Mouse (Mus musculus) limb, embryonic 11.5 days (tissue): ENCODE measurements around the gene Ptgdr2. TPM values are rescaled to one million over a fixed set of nuclear protein-coding genes. Genes with fewer than 3 reads are reported as not detected.

ENCODE experiments used
- ATAC-seq: fragments of 200-750 bp; cut with Nextera tagmentation; 2 replicates; pipeline ENCODE4 v1.8.0; 2017; ENCODE audit warnings: low read depth; ENCODE audit not compliant: insufficient number of reproducible peaks, low FRiP score, low TSS enrichment
- DNase-seq: peaks from one replicate; pipeline ENCODE4 v3.0.0-alpha.2; 2015; ENCODE audit warnings: low spot score
- H3K27ac ChIP-seq: fragments of 300-500 bp; sonication (generic); replicated peaks from 2 replicates; pipeline ENCODE4 v1.5.1; 2014; ENCODE audit warnings: low read depth, mild to moderate bottlenecking, low read length
- H3K27me3 ChIP-seq: fragments of 300-500 bp; sonication (generic); 2 replicates; pipeline ENCODE4 v1.6.1; 2014; ENCODE audit warnings: mild to moderate bottlenecking, low read length, mixed read lengths; ENCODE audit not compliant: control insufficient read depth, insufficient read depth
- H3K36me3 ChIP-seq: fragments of 300-500 bp; sonication (generic); 2 replicates; pipeline ENCODE4 v1.6.1; 2014; ENCODE audit warnings: mild to moderate bottlenecking, low read length, moderate library complexity, mixed read lengths; ENCODE audit not compliant: control insufficient read depth, insufficient read depth
- H3K4me1 ChIP-seq: fragments of 300-500 bp; sonication (generic); 2 replicates; pipeline ENCODE4 v1.6.1; 2014; ENCODE audit warnings: low read length, mixed read lengths; ENCODE audit not compliant: control insufficient read depth, insufficient read depth
- H3K4me2 ChIP-seq: fragments of 300-500 bp; sonication (generic); 2 replicates; pipeline ENCODE4 v1.6.1; 2014; ENCODE audit warnings: low read depth, mild to moderate bottlenecking, moderate library complexity; ENCODE audit not compliant: severe bottlenecking
- H3K4me3 ChIP-seq: fragments of 300-500 bp; sonication (generic); 2 replicates; pipeline ENCODE4 v1.5.1; 2014; ENCODE audit warnings: low read depth, low read length
- H3K9ac ChIP-seq: fragments of 300-500 bp; sonication (generic); 2 replicates; pipeline ENCODE4 v1.6.1; 2014; ENCODE audit warnings: mild to moderate bottlenecking, low read length
- H3K9me3 ChIP-seq: fragments of 300-500 bp; sonication (generic); 2 replicates; pipeline ENCODE4 v1.6.1; 2016; ENCODE audit warnings: low read length; ENCODE audit not compliant: control insufficient read depth
- WGBS: fragments of 180-500 bp; shearing (Covaris S2); extraction: QIAGEN DNeasy Blood & Tissue Kit; methylation state at CpG from one replicate; pipeline ENCODE4 v1.1.7; 2014; 5-methylcytosine and 5-hydroxymethylcytosine counted together
- polyA plus RNA-seq: library from polyadenylated mRNA; unstranded; fragments of >200 nt; fragmentation: Nextera tagmentation; extraction: Ambion mirVana; gene quantifications from 2 replicates; pipeline ENCODE4 v1.2.1, GENCODE M21; 2014

The Ptgdr2 gene
- polyA plus RNA-seq = not detected in 2 replicates

GRCm38 (mm10) chr19:10937110-10937563 is at the start of gene Ptgdr2:
TSS of gene Ptgdr2 (plus strand) at chr19:10937160.
- DNase-seq = no peak
- no peak for ATAC-seq
- WGBS = 34% methylated on average over 5 of the region's 5 CpGs
- Histone ChIP-seq H3K4me1 (0 out of 2 replicates have a peak, but pooled peaks cover 4% of the 10 kb centered on the region), H3K9ac (no peak within 1 kb of the TSS), H3K9me3 (no peaks in the 10 kb centered on the region; the same call in 1 of the 2 replicates), H3K4me3 (no peak within 1 kb of the TSS), H3K36me3 (no peaks in the 10 kb centered on the region), H3K4me2 (no peak within 1 kb of the TSS), H3K27ac (no peak within 1 kb of the TSS), H3K27me3 (no peaks in the 10 kb centered on the region)

GRCm38 (mm10) chr19:10892201-10892600 is 44.8 kb upstream of the Ptgdr2 start:
- no peak overlapping the region for H3K27ac ChIP-seq
- WGBS = 93% methylated on average over 3 of the region's 3 CpGs
- no peak overlapping the region for H3K4me3 ChIP-seq
- no peaks in the 10 kb centered on the region for H3K27me3 ChIP-seq
- H3K4me1 ChIP-seq = 0 out of 2 replicates have a peak, but pooled peaks cover 6% of the 10 kb centered on the region
- no peaks in the 10 kb centered on the region for H3K9me3 ChIP-seq
- ATAC-seq (no peak), DNase-seq (no peak)
- H3K9ac ChIP-seq = no peak overlapping the region
- no peak overlapping the region for H3K4me2 ChIP-seq
- no peaks in the 10 kb centered on the region for H3K36me3 ChIP-seq

- H3K27me3 ChIP-seq = no peaks in the 10 kb centered on the region
- H3K9me3 ChIP-seq = no peaks in the 10 kb centered on the region
- ATAC-seq (peak; percentile 88), DNase-seq (peak; percentile 98)
- peak within 1 kb of the TSS; percentile 93 for H3K4me3 ChIP-seq
- WGBS = under 1% methylated on average over 43 of the region's 43 CpGs
- H3K4me2 ChIP-seq = peak within 1 kb of the TSS; percentile 76
- H3K27ac ChIP-seq = peak within 1 kb of the TSS; percentile 91
- H3K36me3 ChIP-seq = peaks cover 10% of the 10 kb centered on the region
- peak within 1 kb of the TSS; percentile 94 for H3K9ac ChIP-seq
- 0 out of 2 replicates have a peak, but pooled peaks cover 6% of the 10 kb centered on the region for H3K4me1 ChIP-seq
These were observed 41.9 kb upstream of the Ptgdr2 start, which contains the start of gene Prpf19 for GRCm38 (mm10) chr19:10895016-10895528. TSS of gene Prpf19 (plus strand) at chr19:10895231.

GRCm38 (mm10) chr19:10895708-10896107 is 41.3 kb upstream of the Ptgdr2 start:
- H3K9me3 ChIP-seq = no peaks in the 10 kb centered on the region
- under 1% methylated on average over 16 of the region's 16 CpGs for WGBS
- H3K36me3 ChIP-seq = peaks cover 15% of the 10 kb centered on the region
- H3K4me2 ChIP-seq = peak overlapping the region; percentile 76
- no peak for ATAC-seq
- H3K4me3 ChIP-seq = peak overlapping the region; percentile 93
- H3K27me3 ChIP-seq = no peaks in the 10 kb centered on the region
- no peak for DNase-seq
- peak overlapping the region; percentile 91; the same call in 1 of the 2 replicates for H3K27ac ChIP-seq
- peak overlapping the region; percentile 94 for H3K9ac ChIP-seq
- 0 out of 2 replicates have a peak, but pooled peaks cover 6% of the 10 kb centered on the region for H3K4me1 ChIP-seq

GRCm38 (mm10) chr19:10896849-10897248 is 40.1 kb upstream of the Ptgdr2 start:
- no peaks in the 10 kb centered on the region for H3K9me3 ChIP-seq
- H3K4me2 ChIP-seq = no peak overlapping the region; the same call in 1 of the 2 replicates
- no peak overlapping the region for H3K27ac ChIP-seq
- no peaks in the 10 kb centered on the region for H3K27me3 ChIP-seq
- H3K4me1 ChIP-seq = 0 out of 2 replicates have a peak, but pooled peaks cover 6% of the 10 kb centered on the region
- H3K4me3 ChIP-seq = no peak overlapping the region
- no peak overlapping the region for H3K9ac ChIP-seq
- DNase-seq (no peak), ATAC-seq (no peak)
- H3K36me3 ChIP-seq = peaks cover 19% of the 10 kb centered on the region
- WGBS = 85% methylated on average over 7 of the region's 7 CpGs

- Histone ChIP-seq H3K27me3 (no peaks in the 10 kb centered on the region), H3K9me3 (no peaks in the 10 kb centered on the region), H3K4me1 (0 out of 2 replicates have a peak, but pooled peaks cover 6% of the 10 kb centered on the region), H3K9ac (no peak overlapping the region), H3K4me3 (no peak overlapping the region), H3K27ac (no peak overlapping the region), H3K4me2 (no peak overlapping the region), H3K36me3 (peaks cover 22% of the 10 kb centered on the region)
- 86% methylated on average over 8 of the region's 8 CpGs for WGBS
- no peak for DNase-seq
- no peak for ATAC-seq
These were observed 39.5 kb upstream of the Ptgdr2 start for GRCm38 (mm10) chr19:10897491-10897890.

GRCm38 (mm10) chr19:10900315-10900714 is 36.6 kb upstream of the Ptgdr2 start:
- H3K36me3 ChIP-seq = peaks cover 39% of the 10 kb centered on the region

GRCm38 (mm10) chr19:10901046-10901445 is 35.9 kb upstream of the Ptgdr2 start:
- Histone ChIP-seq H3K36me3 (peaks cover 41% of the 10 kb centered on the region), H3K4me3 (no peak overlapping the region), H3K4me1 (0 out of 2 replicates have a peak, but pooled peaks cover 6% of the 10 kb centered on the region), H3K4me2 (no peak overlapping the region), H3K27ac (no peak overlapping the region), H3K9me3 (no peaks in the 10 kb centered on the region), H3K27me3 (no peaks in the 10 kb centered on the region), H3K9ac (no peak overlapping the region)
- ATAC-seq = no peak
- WGBS = 94% methylated on average over 5 of the region's 5 CpGs
- DNase-seq = no peak

More at GRCm38 (mm10) chr19:10900315-10900714, 36.6 kb upstream of the Ptgdr2 start:
- Histone ChIP-seq H3K4me3 (no peak overlapping the region), H3K27me3 (no peaks in the 10 kb centered on the region), H3K4me1 (0 out of 2 replicates have a peak, but pooled peaks cover 6% of the 10 kb centered on the region), H3K27ac (no peak overlapping the region), H3K9ac (no peak overlapping the region), H3K9me3 (no peaks in the 10 kb centered on the region), H3K4me2 (no peak overlapping the region)
- ATAC-seq (no peak), DNase-seq (no peak)
- WGBS = 89% methylated on average over 6 of the region's 6 CpGs
